Mouse (Mus musculus): ENCODE measurements at regions not wholly inside any gene's neighbourhood (a gene's known extent, or its start where the extent isn't known, plus 50 kb on each side); places are given as distances from the start of the nearest gene placed in this dataset.

DNA sequence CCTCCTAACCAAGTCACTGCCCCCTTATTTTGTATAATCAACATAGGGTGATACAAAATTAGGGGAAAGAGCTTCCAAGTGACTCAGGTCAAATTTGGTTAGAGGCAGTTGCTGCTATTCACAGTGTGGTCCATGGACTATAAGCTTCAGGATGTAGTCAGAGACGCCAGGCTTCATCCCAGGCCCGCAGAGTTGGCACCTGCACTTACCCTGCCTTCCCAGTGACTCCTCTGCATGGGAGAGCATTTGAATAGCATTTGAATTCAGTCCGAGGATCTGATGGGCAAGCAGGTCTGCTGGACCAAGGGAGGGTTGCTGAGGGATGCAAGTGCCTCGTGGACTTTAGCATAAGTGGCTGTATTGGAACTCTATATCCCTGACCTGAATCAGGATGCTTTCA lies 181.8 kb downstream of the 1810013L24Rik start:
- H3K27me3 ChIP-seq (ENCODE audit: control insufficient read depth, insufficient read depth, low read length) = no peaks in the 10 kb centered on the region
- H3K4me2 ChIP-seq (ENCODE audit: low read depth) = no peak overlapping the region
- H3K36me3 ChIP-seq (replicated peaks; ENCODE audit: control insufficient read depth, insufficient read depth, low read depth) = no peaks in the 10 kb centered on the region
- H3K4me3 ChIP-seq (ENCODE audit: insufficient read depth in 1 of 2, low read depth in 2 of 2, low read length in 2 of 2) = no peak overlapping the region
- no peaks in the 10 kb centered on the region for H3K4me1 ChIP-seq (replicated peaks; ENCODE audit: control insufficient read depth in 2 of 2, insufficient read depth in 2 of 2, low read length in 1 of 2)
- no peak for DNase-seq (ENCODE audit: low read depth in 3 of 3, low spot score in 3 of 3)
- ATAC-seq (ENCODE audit: insufficient read depth) = no peak
- H3K9me3 ChIP-seq (ENCODE audit: control insufficient read depth, low read length) = no peaks in the 10 kb centered on the region
- no peak overlapping the region for H3K9ac ChIP-seq (replicated peaks)
- no peak overlapping the region for H3K27ac ChIP-seq
- WGBS (ENCODE audit: insufficient replicate concordance) = 38% methylated on average over 4 of the region's 4 CpGs
- TF ChIP-seq CTCF (IDR thresholded peaks at IDR 0.05; ENCODE audit: low read depth) = no peak
- no peak for TF ChIP-seq EP300 (IDR thresholded peaks at IDR 0.05; ENCODE audit: low read depth)

DNA sequence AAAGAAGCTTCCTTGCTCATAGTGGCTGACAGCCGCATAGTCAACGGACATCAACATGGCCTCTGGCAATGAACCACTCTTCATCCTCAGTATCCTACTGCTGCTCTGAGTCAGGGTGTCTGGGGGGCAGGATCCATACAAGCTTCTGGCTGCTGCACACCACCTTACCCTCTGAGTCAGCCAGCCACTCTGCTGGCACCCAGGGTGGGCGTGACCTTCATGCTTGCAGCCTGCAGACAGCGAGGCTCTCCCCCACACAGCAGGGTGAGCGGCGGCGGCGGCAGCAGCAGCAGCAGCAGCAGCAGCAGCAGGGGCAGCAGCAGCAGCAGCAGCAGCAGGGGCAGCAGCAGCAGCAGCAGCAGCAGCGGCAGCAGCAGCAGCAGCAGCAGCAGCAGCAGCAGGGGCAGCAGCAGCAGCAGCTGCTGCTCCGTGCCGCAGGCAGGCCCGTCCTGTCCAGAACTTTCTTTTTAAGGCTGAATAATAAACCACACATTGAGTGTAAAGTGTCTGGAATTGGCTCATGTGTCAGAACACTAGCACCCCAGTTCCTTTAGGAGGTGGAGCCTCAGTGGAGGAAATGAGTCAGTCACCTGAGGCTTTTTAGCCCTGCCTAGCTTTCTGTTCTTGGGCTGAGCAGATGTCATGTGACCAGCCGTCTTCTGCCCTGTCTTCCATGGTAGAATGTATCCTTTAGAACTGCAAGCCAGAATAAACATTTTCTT lies 186.3 kb downstream of the 1810013L24Rik start:
- Histone ChIP-seq H3K27ac (no peak overlapping the region), H3K4me3 (ENCODE audit: insufficient read depth in 1 of 2, low read depth in 2 of 2, low read length in 2 of 2) (no peak overlapping the region), H3K27me3 (ENCODE audit: control insufficient read depth, insufficient read depth, low read length) (no peaks in the 10 kb centered on the region), H3K36me3 (replicated peaks; ENCODE audit: control insufficient read depth, insufficient read depth, low read depth) (no peaks in the 10 kb centered on the region), H3K4me2 (ENCODE audit: low read depth) (no peak overlapping the region), H3K9me3 (ENCODE audit: control insufficient read depth, low read length) (no peaks in the 10 kb centered on the region), H3K9ac (replicated peaks) (no peak overlapping the region), H3K4me1 (replicated peaks; ENCODE audit: control insufficient read depth in 2 of 2, insufficient read depth in 2 of 2, low read length in 1 of 2) (no peaks in the 10 kb centered on the region)
- ATAC-seq (ENCODE audit: insufficient read depth) (no peak), DNase-seq (ENCODE audit: low read depth in 3 of 3, low spot score in 3 of 3) (no peak)
- TF ChIP-seq CTCF (IDR thresholded peaks at IDR 0.05; ENCODE audit: low read depth) (no peak), EP300 (IDR thresholded peaks at IDR 0.05; ENCODE audit: low read depth) (no peak)
- 71% methylated on average over 13 of the region's 13 CpGs for WGBS (ENCODE audit: insufficient replicate concordance)

DNA sequence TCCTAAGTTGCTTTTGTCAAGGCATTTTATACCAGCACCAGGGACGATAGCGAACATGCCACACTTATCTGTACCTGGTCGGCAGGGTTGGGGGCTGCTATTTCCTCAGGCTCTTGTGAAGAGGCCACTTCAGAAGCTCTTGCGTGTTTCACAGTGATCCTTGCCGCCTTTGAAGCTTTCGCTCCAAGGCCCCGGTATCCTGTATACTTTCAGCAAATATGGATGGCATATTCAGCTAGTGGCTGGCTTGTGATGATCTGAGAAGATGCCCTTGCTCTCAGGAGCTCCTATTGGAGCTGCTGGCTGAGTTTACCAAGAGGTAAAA lies 186.8 kb downstream of the 1810013L24Rik start:
- Histone ChIP-seq H3K9ac (replicated peaks) (no peak overlapping the region), H3K27ac (no peak overlapping the region), H3K4me3 (ENCODE audit: insufficient read depth in 1 of 2, low read depth in 2 of 2, low read length in 2 of 2) (no peak overlapping the region), H3K4me2 (ENCODE audit: low read depth) (no peak overlapping the region), H3K4me1 (replicated peaks; ENCODE audit: control insufficient read depth in 2 of 2, insufficient read depth in 2 of 2, low read length in 1 of 2) (no peaks in the 10 kb centered on the region), H3K36me3 (replicated peaks; ENCODE audit: control insufficient read depth, insufficient read depth, low read depth) (no peaks in the 10 kb centered on the region), H3K27me3 (ENCODE audit: control insufficient read depth, insufficient read depth, low read length) (no peaks in the 10 kb centered on the region), H3K9me3 (ENCODE audit: control insufficient read depth, low read length) (no peaks in the 10 kb centered on the region)
- 71% methylated on average over 7 of the region's 7 CpGs for WGBS (ENCODE audit: insufficient replicate concordance)
- ATAC-seq (ENCODE audit: insufficient read depth) (no peak), DNase-seq (ENCODE audit: low read depth in 3 of 3, low spot score in 3 of 3) (no peak)
- TF ChIP-seq EP300 (IDR thresholded peaks at IDR 0.05; ENCODE audit: low read depth) (no peak), CTCF (IDR thresholded peaks at IDR 0.05; ENCODE audit: low read depth) (no peak)

DNA sequence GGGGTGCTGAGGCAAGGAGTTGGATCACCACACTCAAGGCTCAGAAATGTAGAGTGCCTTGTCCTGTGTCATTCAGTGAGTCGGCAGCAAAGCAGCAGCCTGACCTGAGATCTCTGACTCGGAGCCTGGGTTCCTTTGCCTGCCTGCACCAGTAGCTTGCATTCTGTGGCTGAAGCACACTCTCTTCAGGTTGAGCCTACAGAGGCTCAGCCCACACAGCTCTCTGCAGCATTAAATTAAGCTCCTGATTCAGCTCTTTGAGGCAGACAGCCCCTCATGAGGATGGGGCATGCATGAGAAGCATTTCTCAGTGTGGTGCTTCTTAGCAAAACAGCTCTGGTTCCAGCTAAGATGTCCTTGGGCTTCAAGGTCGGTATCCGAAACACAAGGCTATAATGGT lies 200.8 kb downstream of the 1810013L24Rik start:
- H3K9me3 ChIP-seq (ENCODE audit: control insufficient read depth, low read length) = no peaks in the 10 kb centered on the region
- ATAC-seq (ENCODE audit: insufficient read depth) = no peak
- no peak for DNase-seq (ENCODE audit: low read depth in 3 of 3, low spot score in 3 of 3)
- H3K9ac ChIP-seq (replicated peaks) = no peak overlapping the region
- H3K4me2 ChIP-seq (ENCODE audit: low read depth) = no peak overlapping the region
- H3K4me3 ChIP-seq (ENCODE audit: insufficient read depth in 1 of 2, low read depth in 2 of 2, low read length in 2 of 2) = no peak overlapping the region
- no peaks in the 10 kb centered on the region for H3K36me3 ChIP-seq (replicated peaks; ENCODE audit: control insufficient read depth, insufficient read depth, low read depth)
- H3K4me1 ChIP-seq (replicated peaks; ENCODE audit: control insufficient read depth in 2 of 2, insufficient read depth in 2 of 2, low read length in 1 of 2) = no peaks in the 10 kb centered on the region
- no peak for TF ChIP-seq CTCF (IDR thresholded peaks at IDR 0.05; ENCODE audit: low read depth)
- no peak for TF ChIP-seq EP300 (IDR thresholded peaks at IDR 0.05; ENCODE audit: low read depth)
- H3K27ac ChIP-seq = no peak overlapping the region
- WGBS (ENCODE audit: insufficient replicate concordance) = 57% methylated on average over 4 of the region's 4 CpGs
- H3K27me3 ChIP-seq (ENCODE audit: control insufficient read depth, insufficient read depth, low read length) = no peaks in the 10 kb centered on the region

DNA sequence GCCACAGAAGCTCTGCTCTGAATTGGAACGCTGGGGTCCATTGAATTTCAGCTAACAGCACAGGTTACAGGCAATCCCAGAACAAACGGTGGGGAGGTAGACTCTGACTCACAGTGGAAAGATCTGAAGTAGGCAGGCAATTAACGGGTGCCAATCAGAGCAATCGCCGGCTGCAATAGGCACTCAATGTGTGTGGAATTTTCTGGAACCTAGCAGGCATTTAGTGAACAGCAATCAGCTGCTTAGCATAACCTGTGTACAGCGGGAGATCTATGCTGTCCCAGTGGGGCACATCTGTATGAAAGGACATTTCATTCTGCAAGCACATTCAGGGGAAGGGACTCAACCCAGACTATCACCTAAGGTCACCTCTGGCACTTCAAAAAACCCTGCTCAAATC lies 213.4 kb downstream of the 1810013L24Rik start:
- no peaks in the 10 kb centered on the region for H3K9me3 ChIP-seq (ENCODE audit: control insufficient read depth, low read length)
- no peak overlapping the region for H3K27ac ChIP-seq
- no peaks in the 10 kb centered on the region for H3K27me3 ChIP-seq (ENCODE audit: control insufficient read depth, insufficient read depth, low read length)
- WGBS (ENCODE audit: insufficient replicate concordance) = 68% methylated on average over 6 of the region's 6 CpGs
- H3K4me3 ChIP-seq (ENCODE audit: insufficient read depth in 1 of 2, low read depth in 2 of 2, low read length in 2 of 2) = no peak overlapping the region
- H3K36me3 ChIP-seq (replicated peaks; ENCODE audit: control insufficient read depth, insufficient read depth, low read depth) = no peaks in the 10 kb centered on the region
- H3K9ac ChIP-seq (replicated peaks) = no peak overlapping the region
- TF ChIP-seq EP300 (IDR thresholded peaks at IDR 0.05; ENCODE audit: low read depth) = no peak
- no peak for TF ChIP-seq CTCF (IDR thresholded peaks at IDR 0.05; ENCODE audit: low read depth)
- peaks cover 0 to 9% of the 10 kb centered on the region in 2 experiments; a peak in 3 of 4 replicates for H3K4me1 ChIP-seq (replicated peaks; ENCODE audit: control insufficient read depth in 2 of 2, insufficient read depth in 2 of 2, low read length in 1 of 2)
- H3K4me2 ChIP-seq (ENCODE audit: low read depth) = no peak overlapping the region
- DNase-seq (ENCODE audit: low read depth in 3 of 3, low spot score in 3 of 3) (no peak), ATAC-seq (ENCODE audit: insufficient read depth) (no peak)

Data from liver, embryonic 14.5 days (tissue).